Comparison of ENCODE assay signal across 11 mouse cellular contexts in genomic region chr11:107728073-107728863, GRCm38 (mm10). TPM values are rescaled to one million over a fixed set of nuclear protein-coding genes. Genes with fewer than 3 reads are reported as not detected.
A peak's percentile ranks its signal among the peaks of the same experiment; 100 is the strongest.
DNase-seq lines count a peak whose midpoint lies in the region; ATAC-seq lines count a peak whose summit lies in the region.
"Had no signal": no experiment of that assay in that cellular context is flagged by ENCODE, and none has a peak within 500 bp of the region (broad histone marks: within the 10 kb centered on the region; RNA-seq: fewer than 3 reads in every experiment).

No protein-coding gene starts in this region.

- no peak for ATAC-seq in cerebellum, adult (ENCODE audit: insufficient number of reproducible peaks, low FRiP score, low TSS enrichment)

- DNase-seq in cerebellum, postnatal 10 days = peak; percentile 73 to 83
- peak; percentile 25 for DNase-seq in layer of hippocampus, adult 11-12 months (ENCODE audit: low spot score)
- no peak for DNase-seq in layer of hippocampus, postnatal 25 days (ENCODE audit: extremely low spot score in 1 of 2, low spot score in 1 of 2)
- DNase-seq in right cerebral cortex, postnatal 4 days = peak; percentile 37
- no peak for DNase-seq in right cerebral cortex, postnatal 36 days (ENCODE audit: low spot score in 2 of 2)
- DNase-seq in urinary bladder, adult 18-20 months (ENCODE audit: low spot score in 2 of 2) = no peak
- DNase-seq in frontal cortex, postnatal 36 days (ENCODE audit: low spot score in 2 of 2) = no peak
- DNase-seq: thymus, adult 18-20 months had no signal

RNA-seq across cellular contexts. Expression of gene Cacng1, which starts 11.9 kb away (rescaled TPM):
- not detected for total RNA-seq in layer of hippocampus, postnatal 25 days (2021)
- total RNA-seq: liver, adult 2 months; megakaryocyte-erythroid progenitor cell, adult 5-6 weeks had no signal

Comparison
In these comparisons a context has a peak if more than half of its experiments do, and no peak if none do; other contexts are left out.
1. DNase-seq: peak in cerebellum, postnatal 10 days (2 of 2), layer of hippocampus, adult 11-12 months (single experiment) and right cerebral cortex, postnatal 4 days (single experiment); none in layer of hippocampus, postnatal 25 days (0 of 2), right cerebral cortex, postnatal 36 days (0 of 2), urinary bladder, adult 18-20 months (0 of 2) and frontal cortex, postnatal 36 days (0 of 2).